Mouse (Mus musculus) hindbrain, embryonic 14.5 days (tissue): ENCODE results near the gene Wdr17. TPM values are rescaled to one million over a fixed set of nuclear protein-coding genes. Genes with fewer than 3 reads are reported as not detected.
"Not testable (repeated sequence)": the region's sequence is repeated elsewhere in the genome, so short reads cannot be mapped to it uniquely, and the experiment has no call there.

Experiments used
- ATAC-seq: fragments of 200-750 bp; cut with Nextera tagmentation; 2 replicates; pipeline ENCODE4 v1.8.0; 2017; ENCODE audit warnings: moderate number of reproducible peaks, mild to moderate bottlenecking, moderate TSS enrichment, moderate library complexity; ENCODE audit not compliant: low FRiP score
- DNase-seq: peaks from one replicate; pipeline ENCODE4 v3.0.0-alpha.2; 2015; ENCODE audit warnings: low spot score
- H3K27ac ChIP-seq: fragments of 300-500 bp; sonication (generic); 2 replicates; pipeline ENCODE4 v1.5.1; 2014; ENCODE audit warnings: mild to moderate bottlenecking, moderate library complexity
- H3K27me3 ChIP-seq: fragments of 300-500 bp; sonication (generic); 2 replicates; pipeline ENCODE4 v1.6.1; 2014; ENCODE audit warnings: mild to moderate bottlenecking, low read length, mixed read lengths; ENCODE audit not compliant: control insufficient read depth, insufficient read depth
- H3K36me3 ChIP-seq: fragments of 300-500 bp; sonication (generic); replicated peaks from 2 replicates; pipeline ENCODE4 v1.6.1; 2014; ENCODE audit not compliant: control insufficient read depth, insufficient read depth
- H3K4me1 ChIP-seq: fragments of 300-500 bp; sonication (generic); replicated peaks from 2 replicates; pipeline ENCODE4 v1.6.1; 2014; ENCODE audit warnings: antibody characterized with exemption, low read length, mixed read lengths; ENCODE audit not compliant: control insufficient read depth, insufficient read depth
- H3K4me2 ChIP-seq: fragments of 300-500 bp; sonication (generic); replicated peaks from 2 replicates; pipeline ENCODE4 v1.6.1; 2014; ENCODE audit warnings: mild to moderate bottlenecking, moderate library complexity
- H3K4me3 ChIP-seq: fragments of 300-500 bp; sonication (generic); replicated peaks from 2 replicates; pipeline ENCODE4 v1.5.1; 2014; ENCODE audit warnings: mild to moderate bottlenecking, low read length
- H3K9ac ChIP-seq: fragments of 300-500 bp; sonication (generic); 2 replicates; pipeline ENCODE4 v1.6.1; 2014
- H3K9me3 ChIP-seq: fragments of 300-500 bp; sonication (generic); 2 replicates; pipeline ENCODE4 v1.6.1; 2016; ENCODE audit warnings: low read length; ENCODE audit not compliant: control insufficient read depth
- WGBS: fragments of 180-500 bp; shearing (Covaris S2); extraction: QIAGEN DNeasy Blood & Tissue Kit; methylation state at CpG from one replicate; pipeline ENCODE4 v1.1.7; 2014; 5-methylcytosine and 5-hydroxymethylcytosine counted together
- polyA plus RNA-seq: library from polyadenylated mRNA; unstranded; fragments of >200 nt; fragmentation: Nextera tagmentation; extraction: Ambion mirVana; gene quantifications from 2 replicates; pipeline ENCODE4 v1.2.1, GENCODE M21; 2014

Wdr17 gene
- polyA plus RNA-seq, 1 experiment from 2014 or later = 13.4 TPM

DNA sequence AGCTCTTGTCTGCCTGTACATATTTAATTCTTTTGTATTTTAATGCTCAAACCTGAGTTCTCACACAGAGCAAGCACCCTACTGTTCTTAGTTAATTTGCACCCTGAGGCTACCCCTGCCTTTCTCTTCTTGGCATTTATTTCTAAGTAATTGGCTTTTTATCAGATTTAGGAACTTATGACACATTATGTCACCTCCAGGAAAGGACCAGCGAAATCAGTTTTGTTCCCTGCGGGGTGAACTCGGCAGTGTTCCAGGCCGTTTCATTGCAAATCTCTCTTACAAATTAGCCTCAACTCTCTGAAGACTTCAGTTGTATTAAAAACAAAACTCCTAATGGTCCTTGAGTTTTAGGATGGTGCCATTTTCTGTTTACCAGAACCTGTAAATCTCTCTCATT, 248.3 kb downstream of the Wdr17 start:
- H3K4me1 ChIP-seq = no peaks in the 10 kb centered on the region
- H3K4me3 ChIP-seq = no peak overlapping the region
- H3K36me3 ChIP-seq = no peaks in the 10 kb centered on the region
- no peak overlapping the region for H3K4me2 ChIP-seq
- no peak overlapping the region for H3K27ac ChIP-seq
- 55% methylated on average over 4 of the region's 4 CpGs for whole genome bisulfite sequencing
- no peaks in the 10 kb centered on the region for H3K27me3 ChIP-seq
- ATAC-seq = no peak; the same call in 1 of the 2 replicates
- no peaks in the 10 kb centered on the region for H3K9me3 ChIP-seq
- H3K9ac ChIP-seq = no peak overlapping the region
- DNase-seq = peak; percentile 40

DNA sequence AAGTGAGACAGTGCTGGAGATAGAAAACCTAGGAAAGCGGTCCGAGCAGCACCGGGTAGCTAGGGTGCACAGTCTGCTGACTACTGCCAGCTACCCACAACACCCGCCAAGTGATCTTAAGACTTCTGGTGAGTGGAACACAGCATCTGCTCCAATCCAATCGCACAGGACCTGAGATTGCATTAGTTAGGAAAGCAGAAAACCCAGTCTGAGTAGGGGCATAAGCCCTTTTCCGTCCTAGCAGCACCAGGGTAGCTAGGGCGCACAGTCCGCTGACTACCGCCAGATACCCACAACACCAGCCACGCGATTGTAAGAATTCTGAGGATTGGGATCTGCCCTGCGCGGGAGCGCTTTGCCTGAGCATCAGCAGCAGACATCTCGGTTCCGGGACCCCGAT, 270.3 kb downstream of the Wdr17 start:
- H3K9ac ChIP-seq, ATAC-seq, H3K27me3 ChIP-seq, H3K4me2 ChIP-seq, H3K36me3 ChIP-seq, H3K27ac ChIP-seq, H3K9me3 ChIP-seq, H3K4me3 ChIP-seq, H3K4me1 ChIP-seq, DNase-seq: not testable (repeated sequence)
- WGBS = 91% methylated on average over 17 of the region's 17 CpGs

DNA sequence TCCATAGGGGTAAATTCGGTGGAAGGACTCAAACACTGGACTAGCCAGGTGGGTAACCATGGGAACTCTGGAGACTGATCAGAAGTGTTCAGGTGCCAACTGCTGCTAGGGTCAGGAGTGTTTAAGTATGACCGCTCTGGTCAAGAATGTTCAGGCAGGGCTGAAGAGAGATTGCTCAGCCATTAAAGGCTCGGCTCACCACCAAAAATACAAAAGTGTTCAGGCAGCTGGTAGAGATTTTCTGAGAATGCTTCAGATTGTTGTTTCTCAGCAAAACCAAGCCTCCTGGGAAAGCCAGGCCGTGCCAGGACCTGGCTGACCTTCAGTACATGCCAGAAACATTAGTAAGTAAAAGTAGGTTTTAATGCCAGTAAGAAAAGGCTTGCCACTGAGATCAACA, 276.7 kb downstream of the Wdr17 start:
- Histone ChIP-seq H3K27ac (no peak overlapping the region), H3K4me1 (no peaks in the 10 kb centered on the region), H3K27me3 (no peaks in the 10 kb centered on the region), H3K9me3 (no peaks in the 10 kb centered on the region), H3K36me3 (no peaks in the 10 kb centered on the region), H3K4me2 (no peak overlapping the region), H3K9ac (no peak overlapping the region), H3K4me3 (no peak overlapping the region)
- WGBS = 82% methylated on average over 4 of the region's 4 CpGs
- DNase-seq = peak; percentile 21
- ATAC-seq = no peak

DNA sequence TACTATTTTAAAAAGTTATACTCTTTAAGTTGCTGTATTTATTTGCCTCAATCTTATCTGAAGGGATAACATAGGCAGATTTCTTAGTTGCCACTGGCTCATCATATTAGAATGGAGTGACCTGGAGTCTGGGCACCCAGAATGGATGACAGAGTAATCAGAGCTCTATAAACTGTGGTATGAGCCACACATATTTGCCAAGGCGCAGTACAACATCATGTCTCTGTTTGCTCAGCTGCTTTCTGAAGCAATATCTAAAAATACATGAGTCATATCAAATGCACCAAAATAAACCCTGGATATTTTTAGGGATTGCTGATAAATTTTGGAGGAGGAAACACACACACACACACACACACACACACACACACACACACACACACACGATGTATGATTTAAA, 277.6 kb downstream of the Wdr17 start:
- H3K9me3 ChIP-seq = no peaks in the 10 kb centered on the region
- ATAC-seq = no peak
- H3K4me2 ChIP-seq = no peak overlapping the region
- no peaks in the 10 kb centered on the region for H3K27me3 ChIP-seq
- H3K9ac ChIP-seq = no peak overlapping the region
- DNase-seq = no peak
- no peaks in the 10 kb centered on the region for H3K36me3 ChIP-seq
- no peak overlapping the region for H3K4me3 ChIP-seq
- H3K27ac ChIP-seq = no peak overlapping the region
- no peaks in the 10 kb centered on the region for H3K4me1 ChIP-seq
- WGBS = 93% methylated on average over 2 of the region's 2 CpGs

DNA sequence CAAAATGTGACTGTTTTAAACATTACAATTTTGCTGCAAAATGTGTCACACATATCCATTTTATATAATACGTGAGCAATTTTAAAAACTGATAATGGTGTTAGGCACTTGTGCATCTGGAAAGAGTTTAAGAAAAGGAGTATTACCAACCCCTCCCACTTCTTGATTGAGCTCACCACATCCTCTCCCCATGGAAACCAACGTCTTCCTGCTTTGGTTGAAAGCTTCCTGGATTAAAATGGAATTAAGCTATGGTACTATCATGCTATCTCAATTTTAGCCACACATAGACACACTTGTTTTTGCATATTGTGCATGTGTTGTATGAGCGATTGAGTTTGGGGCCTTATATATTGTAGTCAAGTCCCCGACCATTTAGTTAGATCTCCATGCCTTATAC, 283.5 kb downstream of the Wdr17 start:
- no peak overlapping the region for H3K4me2 ChIP-seq
- H3K9ac ChIP-seq = no peak overlapping the region
- ATAC-seq (no peak), DNase-seq (no peak)
- WGBS = 82% methylated on average over 4 of the region's 4 CpGs
- no peaks in the 10 kb centered on the region for H3K9me3 ChIP-seq
- peaks cover 5% of the 10 kb centered on the region; the same call in 1 of the 2 replicates for H3K4me1 ChIP-seq
- no peak overlapping the region for H3K27ac ChIP-seq
- no peak overlapping the region for H3K4me3 ChIP-seq
- no peaks in the 10 kb centered on the region for H3K27me3 ChIP-seq
- no peaks in the 10 kb centered on the region for H3K36me3 ChIP-seq

DNA sequence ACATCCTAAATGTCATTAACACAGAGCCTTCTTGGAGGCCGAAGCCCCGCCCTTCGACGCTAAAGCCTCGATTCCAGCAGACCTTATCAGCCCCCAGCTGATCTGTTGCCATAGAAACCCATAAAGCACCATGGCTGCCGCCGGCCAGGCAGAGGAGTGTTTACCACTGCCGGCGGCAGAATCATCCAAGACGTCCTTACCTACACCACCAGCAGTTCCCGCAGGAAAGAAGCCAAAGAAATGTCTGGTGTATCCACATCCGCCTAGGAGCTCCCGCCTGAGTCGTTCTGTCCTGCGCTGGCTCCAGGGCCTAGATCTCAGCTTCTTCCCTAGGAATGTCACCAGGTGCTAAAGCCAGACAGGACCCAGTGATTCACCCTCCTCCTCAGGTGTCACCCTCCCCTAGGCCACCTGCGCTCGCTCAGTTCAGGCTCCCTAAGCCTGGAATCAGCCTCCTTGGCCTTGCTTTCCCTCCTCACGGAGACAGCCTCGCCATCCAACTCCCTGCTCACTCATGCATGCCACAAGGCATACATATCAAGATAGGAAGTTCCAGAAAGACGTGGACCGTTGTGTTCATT, 286.2 kb downstream of the Wdr17 start, which contains the start of gene Spata4:
Gene Spata4, plus strand, starts transcription at position 111 of the 581 bp plus-strand sequence.
- ATAC-seq = peak; percentile 94
- H3K4me2 ChIP-seq = peak within 1 kb of the TSS; percentile 68
- peaks cover 5% of the 10 kb centered on the region; the same call in 1 of the 2 replicates for H3K4me1 ChIP-seq
- peak within 1 kb of the TSS; percentile 53 for H3K9ac ChIP-seq
- peak within 1 kb of the TSS; percentile 30 for H3K4me3 ChIP-seq
- no peaks in the 10 kb centered on the region for H3K27me3 ChIP-seq
- WGBS = 4% methylated on average over 21 of the region's 21 CpGs
- peak within 1 kb of the TSS; percentile 56; the same call in 1 of the 2 replicates for H3K27ac ChIP-seq
- H3K36me3 ChIP-seq = no peaks in the 10 kb centered on the region
- peak; percentile 73 for DNase-seq
- H3K9me3 ChIP-seq = no peaks in the 10 kb centered on the region

DNA sequence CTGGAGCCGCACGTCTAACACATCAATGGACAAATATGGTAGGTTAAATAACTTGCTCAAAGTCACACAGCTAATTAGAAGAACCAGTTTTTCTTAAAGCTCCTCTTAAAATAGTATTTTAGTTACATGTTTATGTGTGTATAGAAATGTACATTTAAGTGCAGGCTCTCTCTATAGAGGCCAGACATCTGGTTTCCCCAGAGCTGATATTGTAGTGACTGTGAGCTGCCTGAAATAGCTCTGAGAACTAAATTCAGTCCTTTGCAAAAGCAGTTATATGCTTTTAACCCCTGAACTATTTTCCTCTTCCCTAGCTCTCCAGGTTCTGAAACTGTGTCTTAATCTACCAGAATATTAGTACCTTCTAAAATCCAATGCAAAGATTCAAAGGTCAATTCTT, 289.6 kb downstream of the Wdr17 start:
- no peak overlapping the region for H3K4me2 ChIP-seq
- peaks cover 5% of the 10 kb centered on the region; the same call in 1 of the 2 replicates for H3K4me1 ChIP-seq
- H3K4me3 ChIP-seq = no peak overlapping the region
- no peaks in the 10 kb centered on the region for H3K9me3 ChIP-seq
- no peak overlapping the region for H3K9ac ChIP-seq
- WGBS = 96% methylated on average over 2 of the region's 2 CpGs
- DNase-seq = no peak
- ATAC-seq = no peak
- no peaks in the 10 kb centered on the region for H3K36me3 ChIP-seq
- no peaks in the 10 kb centered on the region for H3K27me3 ChIP-seq
- no peak overlapping the region for H3K27ac ChIP-seq

DNA sequence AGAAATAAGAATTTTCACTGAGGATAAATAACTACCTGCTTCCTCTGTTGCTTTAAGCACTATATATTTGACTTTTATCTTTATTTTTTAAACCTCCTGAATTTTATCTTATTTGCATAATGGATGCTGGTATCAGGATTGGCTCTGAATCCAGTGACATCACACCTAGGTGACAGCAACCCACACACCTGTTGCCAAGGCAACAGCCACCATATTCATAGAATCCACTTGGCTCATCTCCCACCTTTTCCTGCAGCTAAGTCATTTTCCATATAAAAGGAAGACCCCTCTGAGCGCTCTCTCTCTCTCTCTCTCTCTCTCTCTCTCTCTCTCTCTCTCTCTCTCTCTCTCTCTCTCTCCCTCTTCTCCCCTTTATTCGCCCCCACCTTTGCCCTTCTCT, 290.0 kb downstream of the Wdr17 start:
- DNase-seq = no peak
- no peaks in the 10 kb centered on the region for H3K27me3 ChIP-seq
- H3K27ac ChIP-seq = no peak overlapping the region
- 81% methylated on average over 2 of the region's 2 CpGs for WGBS
- H3K4me1 ChIP-seq = peaks cover 5% of the 10 kb centered on the region; the same call in 1 of the 2 replicates
- no peaks in the 10 kb centered on the region for H3K36me3 ChIP-seq
- ATAC-seq = no peak
- no peaks in the 10 kb centered on the region for H3K9me3 ChIP-seq
- no peak overlapping the region for H3K4me2 ChIP-seq
- H3K4me3 ChIP-seq = no peak overlapping the region
- no peak overlapping the region for H3K9ac ChIP-seq

DNA sequence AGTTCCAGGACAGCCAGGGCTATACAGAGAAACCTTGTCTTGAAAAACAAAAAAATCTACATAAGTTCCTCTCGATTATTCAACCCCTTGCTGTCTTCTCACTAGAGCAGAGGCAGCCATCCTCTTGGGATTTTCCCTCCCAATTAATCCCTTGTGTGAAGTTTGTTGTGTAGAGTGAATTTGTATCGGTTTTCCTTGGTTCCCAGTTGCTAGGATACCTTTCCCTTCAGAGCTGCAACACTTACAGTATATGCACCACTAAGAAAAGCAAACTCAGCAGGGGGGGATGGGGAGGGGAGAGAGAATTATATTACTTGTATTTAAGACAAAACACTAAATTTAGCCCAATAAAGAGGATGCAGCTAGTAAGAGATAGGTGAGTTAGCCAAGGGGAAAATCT, 290.9 kb downstream of the Wdr17 start:
- Histone ChIP-seq H3K36me3 (no peaks in the 10 kb centered on the region), H3K4me2 (no peak overlapping the region), H3K27ac (no peak overlapping the region), H3K27me3 (no peaks in the 10 kb centered on the region), H3K4me1 (peaks cover 4% of the 10 kb centered on the region; the same call in 1 of the 2 replicates), H3K9me3 (no peaks in the 10 kb centered on the region), H3K4me3 (no peak overlapping the region), H3K9ac (no peak overlapping the region)
- DNase-seq (no peak), ATAC-seq (no peak)
- WGBS = 33% methylated on average over 2 of the region's 2 CpGs

DNA sequence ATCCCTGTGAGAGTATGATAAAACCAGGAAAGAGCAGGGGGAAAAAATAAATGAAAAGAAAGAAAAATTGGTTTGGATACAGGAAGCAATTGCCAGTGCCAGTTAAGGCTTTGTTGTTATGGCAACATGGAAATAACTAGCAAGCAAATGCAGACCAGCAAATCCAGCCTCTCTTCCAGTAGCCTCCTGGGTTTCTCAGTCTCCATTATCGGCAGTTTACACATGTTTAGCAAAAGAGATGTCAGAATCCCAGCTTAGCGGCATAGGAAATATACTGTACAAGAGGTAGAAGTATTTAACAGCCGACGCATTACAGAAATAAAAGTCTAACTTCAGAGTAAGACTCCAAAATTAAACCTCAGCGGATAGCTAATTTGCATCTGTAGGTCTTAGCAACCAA, 292.4 kb downstream of the Wdr17 start:
- H3K4me2 ChIP-seq = no peak overlapping the region
- DNase-seq (no peak), ATAC-seq (0 out of 2 replicates have a peak, but pooled peaks have one; percentile 41)
- H3K9ac ChIP-seq = no peak overlapping the region
- H3K27ac ChIP-seq = no peak overlapping the region
- H3K27me3 ChIP-seq = no peaks in the 10 kb centered on the region
- H3K4me3 ChIP-seq = no peak overlapping the region
- WGBS = 74% methylated on average over 5 of the region's 5 CpGs
- H3K36me3 ChIP-seq = no peaks in the 10 kb centered on the region
- H3K4me1 ChIP-seq = no peaks in the 10 kb centered on the region
- H3K9me3 ChIP-seq = no peaks in the 10 kb centered on the region
